Mouse (Mus musculus) cortical plate, adult 2 months (tissue): ENCODE measurements around the gene Ap1s1.

Source experiments
- CTCF ChIP-seq: fragments of 200-500 bp; IDR thresholded peaks from 2 replicates; pipeline ENCODE4 v1.5.1; 2011; ENCODE audit warnings: mild to moderate bottlenecking, control low read depth, low read length; ENCODE audit not compliant: insufficient read depth; ENCODE audit errors: extremely low read depth
- POLR2A ChIP-seq: fragments of 200-500 bp; IDR thresholded peaks from 2 replicates; pipeline ENCODE4 v1.6.1; 2011; ENCODE audit warnings: mild to moderate bottlenecking, low read length, control low read depth; ENCODE audit not compliant: insufficient read depth; ENCODE audit errors: extremely low read depth

DNA sequence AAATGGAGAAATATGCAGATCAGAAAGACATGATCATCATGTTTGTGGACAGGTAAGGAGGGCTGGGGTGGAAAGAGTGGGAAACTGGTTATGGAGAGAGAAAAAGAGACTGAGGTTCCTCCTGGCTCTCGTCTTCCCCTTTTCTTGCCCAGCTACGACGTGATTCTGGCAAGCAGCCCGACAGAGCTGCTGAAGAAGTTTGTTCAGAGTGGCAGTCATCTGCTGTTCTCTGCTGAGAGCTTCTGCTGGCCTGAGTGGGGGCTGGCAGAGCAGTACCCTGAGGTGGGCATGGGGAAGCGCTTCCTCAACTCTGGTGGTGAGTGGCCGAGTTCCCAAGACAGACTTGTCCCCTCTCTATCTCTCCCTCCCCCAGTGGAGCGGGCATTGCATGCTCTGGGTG lies 57.5 kb downstream of the Ap1s1 start:
- TF ChIP-seq CTCF (no peak), POLR2A (no peak)
